Mouse (Mus musculus) ES-E14 (cell line): ENCODE measurements around the gene Dlgap1. TPM values are rescaled to one million over a fixed set of nuclear protein-coding genes. Genes with fewer than 3 reads are reported as not detected.

Experiments used
- DNase-seq: peaks from one replicate; pipeline ENCODE4 v3.0.0-alpha.2; 2013; ENCODE audit warnings: low read depth, low spot score
- H3K27ac ChIP-seq: 2 replicates; pipeline ENCODE4 v1.5.1; 2012; ENCODE audit warnings: low read depth, mild to moderate bottlenecking, low read length, moderate library complexity, mixed read lengths; ENCODE audit not compliant: poor library complexity, insufficient read depth, severe bottlenecking
- H3K36me3 ChIP-seq: 2 replicates; pipeline ENCODE4 v1.6.1; 2012; ENCODE audit warnings: mild to moderate bottlenecking, low read length, moderate library complexity, mixed read lengths; ENCODE audit not compliant: control insufficient read depth, poor library complexity, insufficient read depth, severe bottlenecking
- H3K4me1 ChIP-seq, 2 experiments: fragments of 150-350 bp in 1 of 2; sonication (generic) in 1 of 2; 2 replicates each; pipeline ENCODE4 v1.6.1; 2012; ENCODE audit warnings: low read length in 2 of 2, mild to moderate bottlenecking in 1 of 2, mixed read lengths in 1 of 2; ENCODE audit not compliant: control insufficient read depth in 2 of 2, insufficient read depth in 2 of 2, poor library complexity in 1 of 2
- H3K4me3 ChIP-seq, 2 experiments: fragments of 150-350 bp in 1 of 2; sonication (generic) in 1 of 2; 2 replicates each; pipeline ENCODE4 v1.5.1; 2012; ENCODE audit warnings: low read length in 2 of 2, low read depth in 1 of 2, mild to moderate bottlenecking in 1 of 2, mixed read lengths in 1 of 2; ENCODE audit not compliant: insufficient read depth in 1 of 2, poor library complexity in 1 of 2, severe bottlenecking in 1 of 2
- H3K9ac ChIP-seq: 2 replicates; pipeline ENCODE4 v1.6.1; 2012; ENCODE audit warnings: low read depth, mild to moderate bottlenecking, low read length, mixed read lengths; ENCODE audit not compliant: poor library complexity, insufficient read depth, severe bottlenecking
- H3K9me3 ChIP-seq: fragments of 150-350 bp; sonication (generic); 2 replicates; pipeline ENCODE4 v1.6.1; 2012; ENCODE audit warnings: low read depth, mild to moderate bottlenecking, low read length; ENCODE audit not compliant: control insufficient read depth, insufficient read depth
- CHD2 ChIP-seq: IDR thresholded peaks from 2 replicates; pipeline ENCODE4 v1.6.1; 2014; ENCODE audit warnings: mild to moderate bottlenecking, low read depth, low read length, inconsistent platforms
- HCFC1 ChIP-seq: IDR thresholded peaks from 2 replicates; pipeline ENCODE4 v1.6.1; 2012; ENCODE audit warnings: low read length, inconsistent platforms, borderline replicate concordance; ENCODE audit not compliant: insufficient read depth
- MAFK ChIP-seq: IDR thresholded peaks from 2 replicates; pipeline ENCODE4 v1.6.1; 2014; ENCODE audit warnings: mild to moderate bottlenecking, low read depth, low read length, inconsistent platforms; ENCODE audit not compliant: insufficient read depth
- ZC3H11A ChIP-seq: IDR thresholded peaks from 2 replicates; pipeline ENCODE4 v1.6.1; 2012; ENCODE audit warnings: low read depth, mild to moderate bottlenecking, inconsistent platforms, low read length, borderline replicate concordance
- ZNF384 ChIP-seq: IDR thresholded peaks from 2 replicates; pipeline ENCODE4 v1.6.1; 2012; ENCODE audit warnings: low read depth, low read length, inconsistent platforms
- in situ Hi-C, 2 experiments: fragments of 600-800 bp; cut with MboI; formaldehyde crosslinking; loops; one replicate each; pipeline ENCODE4 v1.15.1; 2025; ENCODE audit warnings: low sequenced_read_pairs in 2 of 2, inconsistent platforms in 1 of 2; ENCODE audit not compliant: unreplicated experiment in 2 of 2
- total RNA-seq: library from RNA; depleted of rRNA; stranded (reverse); fragments of 300-350 nt; gene quantifications from 2 replicates; pipeline ENCODE4 v1.2.3, GENCODE M21; 2012

The Dlgap1 gene
- total RNA-seq, 1 experiment = 0.94 TPM

DNA sequence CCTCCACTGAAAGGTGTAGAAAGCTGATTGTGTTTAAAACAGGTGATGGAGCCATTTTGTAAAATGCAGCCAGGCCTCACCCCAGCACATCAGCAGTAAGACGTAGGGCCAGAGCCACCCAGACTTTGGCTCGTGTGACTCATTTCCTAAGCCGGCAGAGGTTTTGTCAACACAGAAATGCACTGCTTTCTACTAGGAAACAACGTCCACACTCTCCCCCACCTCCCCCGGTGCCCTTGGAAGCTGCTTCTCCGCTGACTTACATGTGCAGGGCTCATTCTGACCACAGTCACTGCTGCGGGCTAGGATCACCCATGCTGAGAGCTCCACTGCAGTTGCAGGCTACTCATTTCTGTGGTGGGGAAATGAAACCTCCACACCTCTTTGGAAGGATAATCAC, 533.1 kb downstream of the Dlgap1 start:
- no peak overlapping the region for H3K27ac ChIP-seq
- H3K9ac ChIP-seq = no peak overlapping the region
- in situ Hi-C loops = no loop called here
- no peaks in the 10 kb centered on the region for H3K9me3 ChIP-seq
- no peak overlapping the region for H3K4me3 ChIP-seq
- DNase-seq = no peak
- no peak for TF ChIP-seq MAFK
- no peak for TF ChIP-seq ZC3H11A
- TF ChIP-seq HCFC1 = no peak
- no peak for TF ChIP-seq CHD2
- no peak for TF ChIP-seq ZNF384
- no peaks in the 10 kb centered on the region for H3K36me3 ChIP-seq
- H3K4me1 ChIP-seq = no peaks in the 10 kb centered on the region

DNA sequence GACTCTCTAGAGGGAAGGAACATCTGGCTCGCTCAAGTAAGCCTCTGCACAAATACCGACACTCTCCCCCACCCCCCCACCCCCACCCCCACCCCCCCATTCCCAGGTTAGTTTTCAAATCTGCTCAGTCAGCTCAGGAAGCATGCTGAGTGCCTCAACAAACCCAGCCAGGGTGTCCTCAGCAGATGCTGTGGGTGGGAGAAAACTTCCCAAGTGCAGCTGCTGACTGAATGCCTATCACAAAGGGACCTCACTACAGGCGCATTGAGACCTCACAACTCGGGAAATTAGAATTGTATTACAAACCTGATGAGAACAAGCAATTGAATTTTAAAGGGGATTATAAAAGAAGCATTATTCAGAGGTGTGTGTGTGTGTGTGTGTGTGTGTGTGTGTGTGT, 538.9 kb downstream of the Dlgap1 start:
- Histone ChIP-seq H3K9me3 (no peaks in the 10 kb centered on the region), H3K4me3 (no peak overlapping the region), H3K27ac (no peak overlapping the region), H3K36me3 (no peaks in the 10 kb centered on the region), H3K9ac (no peak overlapping the region), H3K4me1 (no peaks in the 10 kb centered on the region)
- no peak for TF ChIP-seq HCFC1
- TF ChIP-seq MAFK = no peak
- no peak for TF ChIP-seq ZNF384
- no peak for TF ChIP-seq ZC3H11A
- no peak for TF ChIP-seq CHD2
- in situ Hi-C loops = no loop called here
- DNase-seq = no peak

- Histone ChIP-seq H3K9me3 (no peaks in the 10 kb centered on the region), H3K27ac (no peak overlapping the region), H3K4me3 (no peak overlapping the region), H3K9ac (no peak overlapping the region), H3K4me1 (no peaks in the 10 kb centered on the region), H3K36me3 (no peaks in the 10 kb centered on the region)
- in situ Hi-C loops = no loop called here
- no peak for TF ChIP-seq MAFK
- TF ChIP-seq HCFC1 = no peak
- no peak for TF ChIP-seq ZC3H11A
- no peak for TF ChIP-seq ZNF384
- no peak for TF ChIP-seq CHD2
- DNase-seq = no peak
These were observed 541.6 kb downstream of the Dlgap1 start for GRCm38 (mm10) chr17:70510441-70510840.

GRCm38 (mm10) chr17:70511401-70511800, 542.5 kb downstream of the Dlgap1 start:
- Histone ChIP-seq H3K4me3 (no peak overlapping the region), H3K9me3 (no peaks in the 10 kb centered on the region), H3K36me3 (no peaks in the 10 kb centered on the region), H3K27ac (no peak overlapping the region), H3K9ac (no peak overlapping the region), H3K4me1 (peaks cover 0 to 4% of the 10 kb centered on the region in 2 experiments; a peak in 1 of 4 replicates)
- no peak for DNase-seq
- TF ChIP-seq ZC3H11A (no peak), MAFK (no peak), CHD2 (no peak), HCFC1 (no peak), ZNF384 (no peak)
- in situ Hi-C loops = no loop called here

DNA sequence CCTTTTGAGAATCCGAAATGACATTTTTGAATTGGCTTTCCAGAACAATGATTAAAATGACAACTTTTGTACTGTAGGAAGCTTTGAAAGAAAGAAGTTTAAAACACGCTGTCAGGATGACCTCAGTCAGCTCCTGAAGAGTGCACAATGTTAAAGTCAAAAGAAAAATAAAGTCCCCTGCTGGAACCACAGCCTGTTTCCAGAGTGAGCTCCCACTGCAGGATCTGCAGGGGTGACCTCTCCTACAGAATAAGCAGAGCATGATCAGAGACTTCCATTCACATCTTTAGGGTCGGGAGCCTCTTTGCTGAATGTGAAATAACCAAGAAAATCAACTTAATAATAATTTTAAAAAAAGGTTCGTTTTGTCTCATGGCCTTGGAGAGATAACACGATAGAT, 544.9 kb downstream of the Dlgap1 start:
- no peak for DNase-seq
- Histone ChIP-seq H3K4me1 (peaks cover 0 to 7% of the 10 kb centered on the region in 2 experiments; a peak in 1 of 4 replicates), H3K27ac (no peak overlapping the region), H3K9me3 (no peaks in the 10 kb centered on the region), H3K36me3 (no peaks in the 10 kb centered on the region), H3K9ac (no peak overlapping the region), H3K4me3 (no peak overlapping the region)
- in situ Hi-C loops = no loop called here
- TF ChIP-seq MAFK (no peak), ZNF384 (no peak), CHD2 (no peak), HCFC1 (no peak), ZC3H11A (no peak)
